In the genomic region with DNA sequence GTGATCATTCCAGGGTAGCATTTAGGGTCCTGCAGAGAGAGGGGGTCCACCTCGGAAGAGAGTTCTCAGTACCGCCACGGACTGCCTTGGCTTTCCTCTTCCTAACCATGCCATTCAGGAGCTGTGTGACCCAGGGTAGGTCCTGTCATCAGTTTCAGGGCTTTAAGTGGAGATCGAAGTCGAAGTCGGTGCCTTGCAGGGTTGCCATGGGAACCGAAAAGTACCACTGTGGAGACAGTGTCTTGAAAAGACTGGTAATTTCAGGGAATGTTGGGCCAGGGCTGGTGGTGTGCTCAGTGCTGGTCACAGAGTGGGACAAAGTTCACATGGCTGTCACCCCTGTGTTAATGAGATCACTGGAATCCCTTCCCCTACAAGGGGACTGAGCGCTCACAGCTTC, we compare ENCODE assay signal across 33 mouse cellular contexts. TPM values are rescaled to one million over a fixed set of nuclear protein-coding genes. Genes with fewer than 3 reads are reported as not detected.
A peak's percentile ranks its signal among the peaks of the same experiment; 100 is the strongest.
DNase-seq lines count a peak whose midpoint lies in the region; ATAC-seq and TF ChIP-seq lines count a peak whose summit lies in the region.
"Had no signal": no experiment of that assay in that cellular context is flagged by ENCODE, and none has a peak within 500 bp of the region (broad histone marks: within the 10 kb centered on the region; RNA-seq: fewer than 3 reads in every experiment).

No protein-coding gene starts in this region.

- H3K9ac ChIP-seq in hindbrain, postnatal 0 days (replicated peaks; ENCODE audit: low read length): no peak overlapping the region
- no peak overlapping the region for H3K9ac ChIP-seq in hindbrain, embryonic 11.5 days (ENCODE audit: low read depth, low read length)
- H3K9ac ChIP-seq in midbrain, embryonic 14.5 days (replicated peaks; ENCODE audit: low read length): no peak overlapping the region
- H3K9ac ChIP-seq: embryonic facial prominence, embryonic 15.5 days; forebrain, embryonic 13.5 days; heart, embryonic 15.5 days; hindbrain, embryonic 14.5 days; intestine, embryonic 15.5 days; liver, embryonic 12.5 days; liver, postnatal 0 days; stomach, embryonic 15.5 days had no signal

- no peaks in the 10 kb centered on the region for H3K36me3 ChIP-seq in hindbrain, postnatal 0 days (ENCODE audit: insufficient read depth, low read length)
- H3K36me3 ChIP-seq in hindbrain, embryonic 11.5 days (ENCODE audit: control insufficient read depth, insufficient read depth, low read length): no peaks in the 10 kb centered on the region
- H3K36me3 ChIP-seq in midbrain, embryonic 14.5 days (ENCODE audit: control insufficient read depth, insufficient read depth, low read length): peaks cover 7% of the 10 kb centered on the region; the same call in 1 of the 2 replicates
- H3K36me3 ChIP-seq: embryonic facial prominence, embryonic 10.5 days; embryonic facial prominence, embryonic 15.5 days; heart, embryonic 10.5 days; heart, embryonic 15.5 days; intestine, embryonic 15.5 days; liver, embryonic 12.5 days; stomach, embryonic 15.5 days had no signal

- H3K4me1 ChIP-seq in hindbrain, postnatal 0 days (ENCODE audit: insufficient read depth, low read length): no peaks in the 10 kb centered on the region
- 0 out of 2 replicates have a peak, but pooled peaks cover 3% of the 10 kb centered on the region for H3K4me1 ChIP-seq in hindbrain, embryonic 11.5 days (replicated peaks; ENCODE audit: control insufficient read depth, insufficient read depth, low read length)
- no peaks in the 10 kb centered on the region for H3K4me1 ChIP-seq in midbrain, embryonic 14.5 days (ENCODE audit: control insufficient read depth, insufficient read depth, low read length)
- H3K4me1 ChIP-seq: embryonic facial prominence, embryonic 15.5 days; forebrain, embryonic 13.5 days; heart, embryonic 10.5 days; intestine, embryonic 15.5 days; liver, embryonic 12.5 days; stomach, embryonic 15.5 days had no signal

- no peak for TF ChIP-seq CTCF in hindbrain, postnatal 0 days (IDR thresholded peaks at IDR 0.05; ENCODE audit: low read depth)

- H3K27me3 ChIP-seq in hindbrain, postnatal 0 days (ENCODE audit: insufficient read depth, low read length): no peaks in the 10 kb centered on the region
- no peaks in the 10 kb centered on the region for H3K27me3 ChIP-seq in hindbrain, embryonic 11.5 days (ENCODE audit: control insufficient read depth, insufficient read depth, low read length)
- H3K27me3 ChIP-seq in midbrain, embryonic 14.5 days (ENCODE audit: control insufficient read depth, insufficient read depth, low read length): no peaks in the 10 kb centered on the region
- H3K27me3 ChIP-seq: embryonic facial prominence, embryonic 15.5 days; forebrain, embryonic 13.5 days; heart, embryonic 15.5 days; intestine, embryonic 15.5 days; liver, embryonic 12.5 days; stomach, embryonic 15.5 days had no signal

- ATAC-seq in hindbrain, postnatal 0 days: no peak
- ATAC-seq in hindbrain, embryonic 11.5 days (ENCODE audit: low FRiP score): no peak
- no peak for ATAC-seq in midbrain, embryonic 14.5 days (ENCODE audit: low FRiP score, low TSS enrichment)
- ATAC-seq: forebrain, embryonic 13.5 days; intestine, embryonic 15.5 days; liver, embryonic 12.5 days; liver, postnatal 0 days had no signal

- peak; percentile 41 for DNase-seq in hindbrain, postnatal 0 days (ENCODE audit: low spot score)
- no peak for DNase-seq in hindbrain, embryonic 11.5 days (ENCODE audit: low spot score)
- DNase-seq in embryo, embryonic 11 days: peak; percentile 14
- peak; percentile 36 for DNase-seq in midbrain, embryonic 14.5 days
- no peak for DNase-seq in frontal cortex, postnatal 36 days (ENCODE audit: low spot score in 2 of 2)
- no peak for DNase-seq in urinary bladder, postnatal 36 days (ENCODE audit: low spot score in 2 of 2)
- no peak for DNase-seq in neural tube, embryonic 10.5 days (ENCODE audit: extremely low spot score, low spot score)
- DNase-seq: adrenal gland, adult 8-10 months; B cell, adult 2 months; cerebellum, adult 11 months; cerebellum, adult 9-10 months; cerebellum, postnatal 36 days; kidney, adult 2 months; kidney, postnatal 36 days; liver, postnatal 0 days; lung, postnatal 36 days; right cerebral cortex, postnatal 25 days had no signal

- no peak overlapping the region for H3K27ac ChIP-seq in hindbrain, postnatal 0 days
- no peak overlapping the region for H3K27ac ChIP-seq in hindbrain, embryonic 11.5 days (ENCODE audit: low read depth, low read length)
- no peak overlapping the region for H3K27ac ChIP-seq in midbrain, embryonic 14.5 days (replicated peaks; ENCODE audit: low read depth, low read length)
- H3K27ac ChIP-seq: embryonic facial prominence, embryonic 10.5 days; embryonic facial prominence, embryonic 15.5 days; forebrain, embryonic 13.5 days; heart, embryonic 10.5 days; heart, embryonic 15.5 days; hindbrain, embryonic 14.5 days; intestine, embryonic 15.5 days; layer of hippocampus, adult 2 months; liver, embryonic 12.5 days; stomach, embryonic 15.5 days had no signal

- H3K4me3 ChIP-seq in hindbrain, postnatal 0 days (ENCODE audit: low read length): no peak overlapping the region
- H3K4me3 ChIP-seq in hindbrain, embryonic 11.5 days (ENCODE audit: low read depth, low read length): no peak overlapping the region
- no peak overlapping the region for H3K4me3 ChIP-seq in midbrain, embryonic 14.5 days (replicated peaks; ENCODE audit: low read depth, low read length)
- H3K4me3 ChIP-seq: embryonic facial prominence, embryonic 10.5 days; embryonic facial prominence, embryonic 15.5 days; forebrain, embryonic 13.5 days; heart, embryonic 10.5 days; heart, embryonic 15.5 days; intestine, embryonic 15.5 days; layer of hippocampus, adult 2 months; liver, embryonic 12.5 days; stomach, embryonic 15.5 days had no signal

- no peak overlapping the region for H3K4me2 ChIP-seq in hindbrain, postnatal 0 days (ENCODE audit: low read depth, low read length)
- no peak overlapping the region for H3K4me2 ChIP-seq in hindbrain, embryonic 11.5 days (replicated peaks; ENCODE audit: low read depth, low read length)
- H3K4me2 ChIP-seq in midbrain, embryonic 14.5 days (ENCODE audit: low read length): no peak overlapping the region
- H3K4me2 ChIP-seq: embryonic facial prominence, embryonic 15.5 days; forebrain, embryonic 13.5 days; heart, embryonic 15.5 days; hindbrain, embryonic 14.5 days; intestine, embryonic 15.5 days; liver, embryonic 12.5 days; stomach, embryonic 15.5 days had no signal

- 46% methylated on average over 8 of the region's 8 CpGs for WGBS in hindbrain, postnatal 0 days
- WGBS in hindbrain, embryonic 11.5 days: 50% methylated on average over 8 of the region's 8 CpGs
- 41% methylated on average over 8 of the region's 8 CpGs for WGBS in midbrain, embryonic 14.5 days

- no peaks in the 10 kb centered on the region for H3K9me3 ChIP-seq in hindbrain, postnatal 0 days (ENCODE audit: low read length)
- no peaks in the 10 kb centered on the region for H3K9me3 ChIP-seq in hindbrain, embryonic 11.5 days (ENCODE audit: control insufficient read depth, low read length)
- no peaks in the 10 kb centered on the region for H3K9me3 ChIP-seq in midbrain, embryonic 14.5 days (ENCODE audit: control insufficient read depth, low read length)
- H3K9me3 ChIP-seq: embryonic facial prominence, embryonic 10.5 days; embryonic facial prominence, embryonic 15.5 days; forebrain, embryonic 13.5 days; heart, embryonic 10.5 days; heart, embryonic 15.5 days; intestine, embryonic 15.5 days; liver, embryonic 12.5 days; stomach, embryonic 15.5 days had no signal

RNA-seq across cellular contexts. Expression of gene Usp30, which starts 11.7 kb away (rescaled TPM):
- 47.2 and 54.9 TPM in 2 replicates for total RNA-seq in hindbrain, postnatal 0 days (2014; rRNA removed)
- 17.6 and 18.0 TPM in 2 replicates for polyA plus RNA-seq in hindbrain, postnatal 0 days (2015; fragmentation: Nextera tagmentation; extraction: Ambion mirVana)
- polyA plus RNA-seq in hindbrain, embryonic 11.5 days (2014; fragmentation: Nextera tagmentation; extraction: Ambion mirVana): 11.0 and 11.1 TPM in 2 replicates
- polyA plus RNA-seq in midbrain, embryonic 14.5 days (2014; fragmentation: Nextera tagmentation; extraction: Ambion mirVana): 16.3 and 20.0 TPM in 2 replicates

RNA-seq across cellular contexts. Expression of gene Svop, which starts 14.4 kb away (rescaled TPM):
- total RNA-seq in hindbrain, postnatal 0 days (2014; rRNA removed): 159 and 173 TPM in 2 replicates
- 73.8 and 81.3 TPM in 2 replicates for polyA plus RNA-seq in hindbrain, postnatal 0 days (2015; fragmentation: Nextera tagmentation; extraction: Ambion mirVana)
- polyA plus RNA-seq in hindbrain, embryonic 11.5 days (2014; fragmentation: Nextera tagmentation; extraction: Ambion mirVana): 26.7 and 29.6 TPM in 2 replicates
- 88.8 and 105 TPM in 2 replicates for polyA plus RNA-seq in midbrain, embryonic 14.5 days (2014; fragmentation: Nextera tagmentation; extraction: Ambion mirVana)
- total RNA-seq: gastrocnemius, adult 8-10 months; granulocyte monocyte progenitor cell, adult 5-6 weeks; heart, postnatal 25 days; megakaryocyte, adult 5-6 weeks; monocyte, adult 5-6 weeks; neutrophil, adult 5-6 weeks had no signal
- polyA plus RNA-seq: heart, embryonic 15.5 days; liver, embryonic 12.5 days; liver, postnatal 0 days had no signal

RNA-seq across cellular contexts. Expression of gene Alkbh2, which starts 51.0 kb away (rescaled TPM):
- total RNA-seq in hindbrain, postnatal 0 days (2014; rRNA removed): 3.1 and 9.5 TPM in 2 replicates
- polyA plus RNA-seq in hindbrain, postnatal 0 days (2015; fragmentation: Nextera tagmentation; extraction: Ambion mirVana): 7.6 and 8.0 TPM in 2 replicates
- polyA plus RNA-seq in hindbrain, embryonic 11.5 days (2014; fragmentation: Nextera tagmentation; extraction: Ambion mirVana): 9.4 and 9.8 TPM in 2 replicates
- polyA plus RNA-seq in midbrain, embryonic 14.5 days (2014; fragmentation: Nextera tagmentation; extraction: Ambion mirVana): 5.2 and 5.3 TPM in 2 replicates

RNA-seq across cellular contexts. Expression of gene Ung, which starts 53.2 kb away (rescaled TPM):
- total RNA-seq in hindbrain, postnatal 0 days (2014; rRNA removed): 13.8 and 15.5 TPM in 2 replicates
- polyA plus RNA-seq in hindbrain, postnatal 0 days (2015; fragmentation: Nextera tagmentation; extraction: Ambion mirVana): 13.8 and 14.0 TPM in 2 replicates
- 18.1 and 25.5 TPM in 2 replicates for polyA plus RNA-seq in hindbrain, embryonic 11.5 days (2014; fragmentation: Nextera tagmentation; extraction: Ambion mirVana)
- 5.4 TPM in 2 replicates for polyA plus RNA-seq in midbrain, embryonic 14.5 days (2014; fragmentation: Nextera tagmentation; extraction: Ambion mirVana)

Comparison
In these comparisons a context has a peak if more than half of its experiments do, and no peak if none do; other contexts are left out.
1. DNase-seq: peak in hindbrain, postnatal 0 days (single experiment), embryo, embryonic 11 days (single experiment) and midbrain, embryonic 14.5 days (single experiment); none in hindbrain, embryonic 11.5 days (single experiment), frontal cortex, postnatal 36 days (0 of 2), urinary bladder, postnatal 36 days (0 of 2) and neural tube, embryonic 10.5 days (single experiment).